Mouse (Mus musculus) olfactory bulb, adult 2 months (tissue): ENCODE measurements around the gene Fbxo27.

Experiments
- CTCF ChIP-seq: fragments of 200-500 bp; IDR thresholded peaks from 2 replicates; pipeline ENCODE4 v1.5.1; 2012; ENCODE audit warnings: low read depth, mild to moderate bottlenecking, low read length, moderate library complexity; ENCODE audit not compliant: insufficient read depth
- POLR2A ChIP-seq: fragments of 200-500 bp; IDR thresholded peaks from 2 replicates; pipeline ENCODE4 v1.6.1; 2012; ENCODE audit warnings: mild to moderate bottlenecking, low read depth, low read length, moderate library complexity; ENCODE audit not compliant: insufficient read depth

GRCm38 (mm10) chr7:28722079-28722478, 29.4 kb downstream of the Fbxo27 start:
- TF ChIP-seq POLR2A (no peak), CTCF (no peak)
